Mouse (Mus musculus) embryo, embryonic 11 days (tissue): ENCODE results near the gene Morn4.

Experiments
- DNase-seq: peaks from one replicate; pipeline ENCODE4 v3.0.0-alpha.2; 2015

Morn4 gene

GRCm38 (mm10) chr19:42037167-42037702 is 48.9 kb downstream of the Morn4 start:
- no peak for DNase-seq

GRCm38 (mm10) chr19:42036357-42036756 is 49.8 kb downstream of the Morn4 start:
- no peak for DNase-seq

- peak; percentile 87 for DNase-seq
These were observed 50.5 kb downstream of the Morn4 start, which contains the start of gene Ankrd2 for GRCm38 (mm10) chr19:42035456-42036248. Gene Ankrd2, plus strand, starts transcription at chr19:42036000.

DNA sequence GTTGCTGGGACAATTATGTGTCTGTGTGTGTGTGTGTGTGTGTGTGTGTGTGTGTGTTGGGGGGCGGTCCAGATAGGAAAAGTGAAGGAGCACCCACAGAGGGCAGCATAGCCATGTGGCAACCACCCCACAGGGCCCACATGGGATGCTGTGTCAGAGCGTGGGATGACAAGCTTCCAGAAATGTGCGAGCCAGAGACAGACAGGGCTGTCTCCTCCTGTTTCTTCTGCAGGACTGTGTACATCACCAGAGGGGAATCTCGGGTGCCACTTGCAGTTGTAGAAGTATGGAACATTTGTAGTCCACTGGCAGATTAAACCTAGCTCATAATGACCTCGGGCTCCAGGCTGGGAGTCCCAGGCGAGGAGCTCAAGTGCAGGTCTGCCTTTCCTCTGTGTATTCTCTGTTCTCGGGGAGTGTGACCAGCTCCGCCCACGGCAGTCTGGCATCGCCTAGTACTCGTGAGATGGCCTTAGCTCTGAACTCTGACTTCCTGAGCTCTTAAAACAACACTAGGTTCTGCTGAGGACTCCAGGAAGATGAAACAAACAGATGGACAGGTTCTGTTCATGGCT is 51.2 kb downstream of the Morn4 start:
- peak; percentile 24 for DNase-seq

- DNase-seq = no peak
These were observed 51.9 kb downstream of the Morn4 start for GRCm38 (mm10) chr19:42034146-42034775.

DNA sequence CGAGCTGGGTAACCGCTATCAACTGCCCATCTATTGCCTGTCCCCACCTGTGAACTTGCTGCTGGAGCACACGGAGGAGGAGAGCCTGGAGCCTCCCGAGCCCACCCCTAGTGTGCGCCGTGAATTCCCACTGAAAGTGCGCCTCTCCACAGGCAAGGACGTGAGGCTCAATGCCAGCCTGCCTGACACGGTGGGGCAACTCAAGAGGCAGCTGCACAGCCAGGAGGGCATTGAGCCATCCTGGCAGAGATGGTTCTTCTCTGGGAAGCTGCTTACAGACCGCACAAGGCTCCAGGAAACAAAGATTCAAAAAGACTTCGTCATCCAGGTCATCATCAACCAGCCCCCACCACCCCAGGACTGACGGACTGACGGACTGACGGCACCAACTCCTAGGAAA is 52.5 kb downstream of the Morn4 start:
- no peak for DNase-seq

GRCm38 (mm10) chr19:42031112-42031511 is 55.0 kb downstream of the Morn4 start:
- no peak for DNase-seq

DNA sequence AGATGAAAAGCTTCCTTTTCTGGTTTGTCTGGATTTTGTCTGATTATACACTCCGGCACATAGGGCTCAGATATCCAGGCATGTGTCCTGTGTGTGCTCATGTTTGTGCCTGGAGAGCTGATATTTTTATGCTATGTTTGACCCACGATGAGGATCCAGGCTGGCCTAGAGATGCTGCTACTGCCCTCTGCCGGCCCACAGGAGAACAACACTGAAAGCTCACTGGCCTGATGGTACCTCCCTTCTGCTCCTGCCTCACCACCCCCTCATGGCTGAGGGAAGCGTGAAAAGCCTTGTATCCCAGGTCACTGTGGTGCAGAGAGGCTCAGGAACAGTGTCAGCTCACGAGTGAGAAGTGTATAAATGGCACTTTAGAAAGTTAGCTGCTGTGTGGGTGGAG is 60.0 kb downstream of the Morn4 start:
- peak; percentile 78 for DNase-seq
